Mouse (Mus musculus) kidney, adult 2 months (tissue): Measurements from ENCODE around the gene Kcnb1.

Experiments used
- CTCF ChIP-seq: fragments of 200-500 bp; conservative IDR thresholded peaks from 2 replicates; pipeline ENCODE4 v1.5.1; 2011; ENCODE audit warnings: low read depth, mild to moderate bottlenecking, control low read depth, low read length, moderate library complexity, mixed read lengths; ENCODE audit not compliant: insufficient read depth, insufficient read length
- POLR2A ChIP-seq: fragments of 200-500 bp; IDR thresholded peaks from one replicate; pipeline ENCODE4 v1.6.1; 2011; ENCODE audit warnings: low read depth, low read length, control low read depth

DNA sequence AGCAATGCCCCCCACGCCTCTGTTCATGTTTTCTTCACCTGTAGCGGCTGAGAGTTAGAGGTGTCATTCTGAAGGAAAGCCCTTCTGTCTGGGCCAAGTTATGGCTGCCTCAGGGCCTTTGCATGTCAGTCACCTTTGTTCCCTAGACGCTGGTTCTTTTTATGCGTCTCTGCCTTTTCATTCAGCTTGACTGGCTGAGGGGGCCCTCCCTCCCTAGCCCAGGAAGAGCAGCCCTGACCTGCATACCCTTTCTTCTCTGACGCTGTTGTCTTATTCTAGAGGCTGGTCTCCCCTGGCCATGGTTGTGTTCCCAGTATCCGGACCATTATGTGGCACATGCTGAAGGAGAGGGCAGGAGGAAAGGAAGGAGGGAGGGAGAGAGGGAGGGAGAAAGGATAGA is 108.8 kb downstream of the Kcnb1 start:
- no peak for TF ChIP-seq CTCF
- TF ChIP-seq POLR2A = no peak
